Mouse (Mus musculus): Measurements from ENCODE around the gene Pklr. TPM values are rescaled to one million over a fixed set of nuclear protein-coding genes. Genes with fewer than 3 reads are reported as not detected.

Gene Pklr
- total and polyA plus RNA-seq, 3 experiments: 53.2 to 185 (median 133) TPM

- H3K79me2 ChIP-seq (ENCODE audit: control insufficient read depth, insufficient read depth, low read length, poor library complexity): no peaks in the 10 kb centered on the region
- H3K36me3 ChIP-seq (ENCODE audit: control insufficient read depth in 1 of 2, insufficient read depth in 2 of 2, low read length in 2 of 2): peaks cover 0 to 4% of the 10 kb centered on the region in 2 experiments; a peak in 2 of 4 replicates
- peaks cover 0 to 1% of the 10 kb centered on the region in 2 experiments; a peak in 1 of 4 replicates for H3K27me3 ChIP-seq (ENCODE audit: control insufficient read depth in 1 of 2, insufficient read depth in 2 of 2, low read length in 2 of 2)
- DNase-seq (ENCODE audit: low read depth, low spot score): peak; percentile 87
- no peaks in the 10 kb centered on the region for H3K9me3 ChIP-seq (replicated peaks; ENCODE audit: insufficient read depth, low read length)
- no peak overlapping the region for H3K9ac ChIP-seq (ENCODE audit: control insufficient read depth, low read depth, low read length, poor library complexity, severe bottlenecking)
- no peak overlapping the region for H3K4me3 ChIP-seq (ENCODE audit: control insufficient read depth in 1 of 2, insufficient read depth in 1 of 2, low read depth in 2 of 2, low read length in 2 of 2)
- peaks cover 5% of the 10 kb centered on the region in 2 experiments; a peak in 3 of 4 replicates for H3K4me1 ChIP-seq (ENCODE audit: control insufficient read depth in 1 of 2, insufficient read depth in 2 of 2, low read length in 2 of 2)
- H3K27ac ChIP-seq (ENCODE audit: control insufficient read depth, low read depth, low read length): no peak overlapping the region
- TF ChIP-seq EP300 (IDR thresholded peaks at IDR 0.05; ENCODE audit: low read depth in 1 of 2, low read length in 2 of 2): no peak
- TF ChIP-seq TCF12 (IDR thresholded peaks at IDR 0.05; ENCODE audit: low read depth, low read length): no peak
- TF ChIP-seq POLR2AphosphoS5 (IDR thresholded peaks at IDR 0.05; ENCODE audit: borderline replicate concordance, low read depth, low read length): no peak
- TF ChIP-seq ZC3H11A (IDR thresholded peaks at IDR 0.05; ENCODE audit: low read depth, low read length): peak; percentile 83
- TF ChIP-seq MXI1 (IDR thresholded peaks at IDR 0.05; ENCODE audit: low read depth, low read length): peak; percentile 33; the same call in 1 of the 2 replicates
- TF ChIP-seq BHLHE40 (IDR thresholded peaks at IDR 0.05; ENCODE audit: borderline replicate concordance, low read depth, low read length): peak; percentile 48; the same call in 1 of the 2 replicates
- 0 out of 2 replicates have a peak, but pooled peaks have one; percentile 26 for TF ChIP-seq HCFC1 (IDR thresholded peaks at IDR 0.05; ENCODE audit: low read depth, low read length)
- peak; percentile 10; the same call in 1 of the 2 replicates for TF ChIP-seq GATA1 (IDR thresholded peaks at IDR 0.05; ENCODE audit: low read depth, low read length)
- peak; percentile 68 to 84 (median 81) for TF ChIP-seq CTCF (IDR thresholded peaks at IDR 0.05 in 2 of 3, conservative IDR thresholded peaks at IDR 0.05 in 1 of 3; ENCODE audit: control insufficient read depth in 1 of 3, insufficient read depth in 1 of 3, low read depth in 2 of 3, low read length in 3 of 3, poor library complexity in 1 of 3, severe bottlenecking in 1 of 3)
- no peak for TF ChIP-seq ETS1 (IDR thresholded peaks at IDR 0.05; ENCODE audit: low read depth, low read length)
- TF ChIP-seq TBP (IDR thresholded peaks at IDR 0.05; ENCODE audit: low read depth, low read length): no peak
- TF ChIP-seq MYB (IDR thresholded peaks at IDR 0.05; ENCODE audit: low read depth, low read length): no peak
- peak; percentile 83 for TF ChIP-seq RAD21 (IDR thresholded peaks at IDR 0.05; ENCODE audit: low read depth, low read length)
- no peak for TF ChIP-seq NRF1 (IDR thresholded peaks at IDR 0.05; ENCODE audit: insufficient read depth, low read depth, low read length, poor library complexity, severe bottlenecking)
- no peak for TF ChIP-seq UBTF (IDR thresholded peaks at IDR 0.05; ENCODE audit: borderline replicate concordance, insufficient read depth, low read depth, low read length)
- TF ChIP-seq MYC (IDR thresholded peaks at IDR 0.05; ENCODE audit: low read depth, low read length): 0 out of 2 replicates have a peak, but pooled peaks have one; percentile 53
- peak; percentile 60 for TF ChIP-seq SIN3A (IDR thresholded peaks at IDR 0.05; ENCODE audit: low read length)
- no peak for TF ChIP-seq NELFE (IDR thresholded peaks at IDR 0.05; ENCODE audit: low read depth, low read length)
- peak; percentile 12; the same call in 1 of the 2 replicates for TF ChIP-seq CHD2 (IDR thresholded peaks at IDR 0.05; ENCODE audit: low read length)
- peak; percentile 79 for TF ChIP-seq SMC3 (IDR thresholded peaks at IDR 0.05; ENCODE audit: low read depth, low read length)
- no peak for TF ChIP-seq E2F4 (IDR thresholded peaks at IDR 0.05; ENCODE audit: borderline replicate concordance, low read depth, low read length)
Measured at GRCm38 (mm10) chr3:89115522-89115921, 20.4 kb upstream of the Pklr start.

Data from MEL (cell line).